Mouse (Mus musculus): Measurements from ENCODE around the gene Amtn. TPM values are rescaled to one million over a fixed set of nuclear protein-coding genes. Genes with fewer than 3 reads are reported as not detected.
"Not testable (repeated sequence)": the region's sequence is repeated elsewhere in the genome, so short reads cannot be mapped to it uniquely, and the experiment has no call there.

Amtn gene
- polyA plus RNA-seq (2015; fragmentation: Nextera tagmentation; extraction: Ambion mirVana) = not detected in 2 replicates

DNA sequence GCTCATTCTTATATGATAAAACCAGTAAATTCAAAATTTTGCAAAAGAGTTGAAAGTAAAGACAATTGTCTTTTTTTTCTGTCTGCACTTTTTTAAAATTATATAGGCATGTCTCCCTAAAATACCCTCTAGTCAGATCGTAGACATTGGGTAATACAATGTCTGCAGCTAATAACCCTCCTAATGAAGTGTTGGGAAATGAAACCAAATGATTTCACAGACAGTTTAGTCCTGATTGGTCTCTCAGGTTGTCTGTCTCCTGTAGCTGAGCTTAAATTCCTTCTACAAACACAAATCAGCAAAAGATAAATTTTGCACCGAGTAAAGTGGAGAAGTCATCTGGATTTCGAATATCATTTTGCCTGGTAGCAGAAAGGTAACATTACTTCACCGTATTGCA, at the start of gene Amtn:
Gene Amtn (plus strand): TSS at position 301 of the 400 bp plus-strand sequence.
- no peaks in the 10 kb centered on the region for H3K36me3 ChIP-seq (ENCODE audit: control insufficient read depth, insufficient read depth, low read length)
- H3K9ac ChIP-seq (ENCODE audit: low read depth, low read length) = no peak within 1 kb of the TSS
- ATAC-seq = no peak
- H3K9me3 ChIP-seq (replicated peaks; ENCODE audit: control insufficient read depth, low read length, poor library complexity, severe bottlenecking) = no peaks in the 10 kb centered on the region
- H3K4me2 ChIP-seq (ENCODE audit: low read length) = no peak within 1 kb of the TSS
- no peak within 1 kb of the TSS for H3K4me3 ChIP-seq (ENCODE audit: low read depth, low read length)
- H3K4me1 ChIP-seq (ENCODE audit: control insufficient read depth, insufficient read depth, low read length) = no peaks in the 10 kb centered on the region
- H3K27me3 ChIP-seq (ENCODE audit: control insufficient read depth, insufficient read depth, low read depth, low read length) = no peaks in the 10 kb centered on the region
- 90% methylated on average over 4 of the region's 4 CpGs for WGBS
- no peak within 1 kb of the TSS for H3K27ac ChIP-seq (ENCODE audit: low read length)

DNA sequence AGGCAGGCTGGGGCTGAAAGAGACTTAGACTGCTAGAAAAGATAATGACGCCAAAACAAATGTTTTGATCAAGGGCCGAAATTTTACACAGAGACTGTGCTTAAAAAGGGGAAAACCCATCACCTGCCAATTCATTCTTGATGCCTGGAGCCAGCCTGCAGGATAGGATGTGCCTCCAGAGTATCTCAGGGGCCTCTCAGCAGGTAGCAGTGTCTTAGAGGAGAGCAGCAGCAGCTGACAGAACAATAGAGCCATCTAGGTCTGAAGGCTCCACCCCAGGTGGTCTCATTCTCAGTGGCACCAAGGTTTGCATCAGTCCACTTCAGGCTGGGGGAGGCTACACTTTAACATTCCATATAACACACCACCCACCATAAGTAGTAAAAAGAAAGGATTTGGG, 27.4 kb upstream of the Amtn start:
- H3K9ac ChIP-seq (ENCODE audit: low read depth, low read length) = not testable (repeated sequence)

DNA sequence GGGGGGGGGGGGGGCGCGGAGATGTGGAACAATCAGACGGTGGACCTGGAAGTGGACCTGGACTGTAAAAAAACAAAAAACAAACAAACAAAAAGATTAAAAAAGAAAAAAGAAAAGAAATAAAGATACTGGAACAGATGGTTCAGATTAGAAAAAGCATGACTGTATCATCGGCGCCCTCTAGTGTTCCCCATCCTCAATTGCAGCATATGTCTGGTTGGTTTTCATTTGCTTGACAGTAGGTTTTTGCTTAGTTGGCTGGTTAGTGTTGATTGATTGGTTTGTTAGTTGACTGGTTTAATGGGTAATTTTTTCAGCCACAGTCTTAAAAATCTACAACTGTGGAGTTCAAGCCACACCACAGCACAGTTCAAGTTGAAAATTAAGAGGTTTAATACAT, 11.1 kb upstream of the Amtn start:
- 6% methylated on average over 5 of the region's 5 CpGs for WGBS
- H3K9me3 ChIP-seq (replicated peaks; ENCODE audit: control insufficient read depth, low read length, poor library complexity, severe bottlenecking) = no peaks in the 10 kb centered on the region
- no peak overlapping the region for H3K27ac ChIP-seq (ENCODE audit: low read length)
- no peak overlapping the region for H3K4me2 ChIP-seq (ENCODE audit: low read length)
- H3K27me3 ChIP-seq (ENCODE audit: control insufficient read depth, insufficient read depth, low read depth, low read length) = no peaks in the 10 kb centered on the region
- no peaks in the 10 kb centered on the region for H3K36me3 ChIP-seq (ENCODE audit: control insufficient read depth, insufficient read depth, low read length)
- H3K4me1 ChIP-seq (ENCODE audit: control insufficient read depth, insufficient read depth, low read length) = no peaks in the 10 kb centered on the region
- ATAC-seq = no peak
- no peak overlapping the region for H3K9ac ChIP-seq (ENCODE audit: low read depth, low read length)
- no peak overlapping the region for H3K4me3 ChIP-seq (ENCODE audit: low read depth, low read length)

More for the DNA sequence above, 27.4 kb upstream of the Amtn start:
- H3K4me3 ChIP-seq (ENCODE audit: low read depth, low read length); H3K4me1 ChIP-seq (ENCODE audit: control insufficient read depth, insufficient read depth, low read length); H3K27me3 ChIP-seq (ENCODE audit: control insufficient read depth, insufficient read depth, low read depth, low read length); H3K4me2 ChIP-seq (ENCODE audit: low read length); H3K9me3 ChIP-seq (replicated peaks; ENCODE audit: control insufficient read depth, low read length, poor library complexity, severe bottlenecking); H3K27ac ChIP-seq (ENCODE audit: low read length); H3K36me3 ChIP-seq (ENCODE audit: control insufficient read depth, insufficient read depth, low read length); ATAC-seq: not testable (repeated sequence)
- WGBS = 49% methylated on average over 2 of the region's 2 CpGs

DNA sequence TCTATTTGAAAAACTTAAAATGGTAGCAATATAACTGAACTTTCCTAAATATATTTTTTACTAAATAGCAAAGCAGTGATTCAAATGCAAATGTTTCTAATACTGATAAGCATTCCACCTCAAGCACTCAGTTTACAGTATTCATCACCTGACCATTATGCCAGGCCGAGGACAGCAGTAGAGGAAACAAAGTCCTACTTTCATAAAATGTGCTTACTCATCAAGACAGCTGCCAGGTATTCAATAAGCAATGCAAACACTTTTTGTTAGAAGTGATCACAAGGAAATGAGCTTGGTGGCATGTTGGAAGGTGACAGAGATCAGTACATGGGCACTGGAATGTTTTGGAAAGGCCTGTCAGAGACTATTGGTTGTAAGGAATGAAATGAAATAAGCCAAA, 9.0 kb upstream of the Amtn start:
- ATAC-seq = no peak
- Histone ChIP-seq H3K27ac (ENCODE audit: low read length) (no peak overlapping the region), H3K9me3 (replicated peaks; ENCODE audit: control insufficient read depth, low read length, poor library complexity, severe bottlenecking) (no peaks in the 10 kb centered on the region), H3K4me1 (ENCODE audit: control insufficient read depth, insufficient read depth, low read length) (no peaks in the 10 kb centered on the region), H3K27me3 (ENCODE audit: control insufficient read depth, insufficient read depth, low read depth, low read length) (no peaks in the 10 kb centered on the region), H3K9ac (ENCODE audit: low read depth, low read length) (no peak overlapping the region), H3K4me3 (ENCODE audit: low read depth, low read length) (no peak overlapping the region), H3K36me3 (ENCODE audit: control insufficient read depth, insufficient read depth, low read length) (no peaks in the 10 kb centered on the region), H3K4me2 (ENCODE audit: low read length) (no peak overlapping the region)
- 81% methylated on average over 1 of the region's 1 CpGs for WGBS

DNA sequence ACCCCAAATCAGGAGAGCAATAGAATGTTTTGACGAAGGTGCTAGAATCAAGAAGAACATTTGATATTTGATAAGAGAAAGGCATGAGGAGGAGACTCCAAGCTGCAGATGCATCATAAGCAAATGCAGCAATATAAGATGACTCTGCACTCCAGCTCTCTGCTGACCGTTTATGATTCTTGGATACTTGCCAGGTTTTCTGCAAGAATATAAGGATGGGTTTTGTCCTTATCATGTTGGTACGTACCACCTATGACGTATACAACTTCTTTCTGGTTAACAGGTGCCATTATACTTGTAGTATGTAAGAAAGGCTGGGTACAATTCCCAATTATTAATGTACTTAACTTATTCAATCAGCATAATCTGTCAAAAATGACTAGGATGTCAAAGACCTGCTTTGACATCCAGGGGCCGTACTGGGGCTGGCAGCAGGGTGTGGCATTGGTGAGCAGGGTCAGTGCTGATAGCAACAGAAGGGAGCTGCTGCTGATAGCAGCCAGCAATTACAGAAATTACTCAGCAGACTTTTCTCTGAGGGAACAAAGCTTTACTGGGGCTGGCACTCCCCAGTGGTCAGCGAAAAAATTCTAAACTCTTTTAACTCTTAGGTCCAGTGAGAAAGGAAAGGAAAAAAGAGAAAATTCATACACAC, 5.2 kb upstream of the Amtn start:
- H3K36me3 ChIP-seq (ENCODE audit: control insufficient read depth, insufficient read depth, low read length) = no peaks in the 10 kb centered on the region
- no peaks in the 10 kb centered on the region for H3K27me3 ChIP-seq (ENCODE audit: control insufficient read depth, insufficient read depth, low read depth, low read length)
- H3K9ac ChIP-seq (ENCODE audit: low read depth, low read length) = no peak overlapping the region
- 74% methylated on average over 6 of the region's 6 CpGs for WGBS
- H3K27ac ChIP-seq (ENCODE audit: low read length) = no peak overlapping the region
- H3K9me3 ChIP-seq (replicated peaks; ENCODE audit: control insufficient read depth, low read length, poor library complexity, severe bottlenecking) = no peaks in the 10 kb centered on the region
- no peaks in the 10 kb centered on the region for H3K4me1 ChIP-seq (ENCODE audit: control insufficient read depth, insufficient read depth, low read length)
- no peak overlapping the region for H3K4me2 ChIP-seq (ENCODE audit: low read length)
- ATAC-seq = no peak
- no peak overlapping the region for H3K4me3 ChIP-seq (ENCODE audit: low read depth, low read length)

DNA sequence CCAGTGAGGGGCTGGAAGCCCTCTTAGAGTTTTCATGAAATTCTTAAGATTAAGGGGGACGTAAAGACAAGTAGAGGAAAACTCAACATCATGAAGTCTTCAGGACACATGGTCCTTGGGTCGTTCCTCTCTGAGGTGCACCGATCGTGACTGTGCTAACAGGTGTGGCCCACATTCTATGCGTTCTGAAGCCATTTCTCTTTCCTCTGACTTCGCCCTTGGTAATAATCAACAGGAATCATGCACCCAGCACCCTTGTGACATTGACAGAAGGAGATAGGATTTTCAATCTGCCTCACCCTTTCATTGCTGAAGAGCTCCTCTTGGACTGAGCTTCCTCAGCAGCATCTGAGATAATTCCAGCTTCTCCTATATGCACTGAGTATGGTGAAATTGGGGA, 3.3 kb upstream of the Amtn start:
- no peaks in the 10 kb centered on the region for H3K36me3 ChIP-seq (ENCODE audit: control insufficient read depth, insufficient read depth, low read length)
- no peaks in the 10 kb centered on the region for H3K4me1 ChIP-seq (ENCODE audit: control insufficient read depth, insufficient read depth, low read length)
- H3K4me2 ChIP-seq (ENCODE audit: low read length) = no peak overlapping the region
- 84% methylated on average over 6 of the region's 6 CpGs for WGBS
- no peaks in the 10 kb centered on the region for H3K27me3 ChIP-seq (ENCODE audit: control insufficient read depth, insufficient read depth, low read depth, low read length)
- no peak overlapping the region for H3K9ac ChIP-seq (ENCODE audit: low read depth, low read length)
- ATAC-seq = no peak
- no peaks in the 10 kb centered on the region for H3K9me3 ChIP-seq (replicated peaks; ENCODE audit: control insufficient read depth, low read length, poor library complexity, severe bottlenecking)
- no peak overlapping the region for H3K27ac ChIP-seq (ENCODE audit: low read length)
- H3K4me3 ChIP-seq (ENCODE audit: low read depth, low read length) = no peak overlapping the region

DNA sequence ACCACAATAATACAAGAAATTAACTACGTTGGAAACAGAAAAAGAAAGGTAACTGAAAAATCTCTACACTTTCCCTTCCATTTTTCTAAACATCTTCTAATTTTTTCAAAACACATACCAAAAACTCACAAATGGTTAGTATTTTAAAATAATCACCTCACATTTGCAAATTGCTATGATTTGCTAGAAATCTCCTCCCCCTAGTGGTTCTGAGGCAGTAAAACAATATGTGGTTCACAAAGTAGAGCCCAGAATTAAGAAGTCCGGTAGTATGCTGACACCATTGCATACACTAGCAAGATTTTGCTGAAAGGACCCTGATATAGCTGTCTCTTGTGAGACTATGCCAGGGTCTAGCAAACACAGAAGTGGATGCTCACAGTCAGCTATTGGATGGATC, 16.1 kb downstream of the Amtn start:
- H3K9me3 ChIP-seq (replicated peaks; ENCODE audit: control insufficient read depth, low read length, poor library complexity, severe bottlenecking); ATAC-seq; H3K27me3 ChIP-seq (ENCODE audit: control insufficient read depth, insufficient read depth, low read depth, low read length); H3K4me3 ChIP-seq (ENCODE audit: low read depth, low read length); H3K4me2 ChIP-seq (ENCODE audit: low read length); H3K27ac ChIP-seq (ENCODE audit: low read length); H3K9ac ChIP-seq (ENCODE audit: low read depth, low read length); H3K36me3 ChIP-seq (ENCODE audit: control insufficient read depth, insufficient read depth, low read length); H3K4me1 ChIP-seq (ENCODE audit: control insufficient read depth, insufficient read depth, low read length): not testable (repeated sequence)
- 90% methylated on average over 2 of the region's 2 CpGs for WGBS

DNA sequence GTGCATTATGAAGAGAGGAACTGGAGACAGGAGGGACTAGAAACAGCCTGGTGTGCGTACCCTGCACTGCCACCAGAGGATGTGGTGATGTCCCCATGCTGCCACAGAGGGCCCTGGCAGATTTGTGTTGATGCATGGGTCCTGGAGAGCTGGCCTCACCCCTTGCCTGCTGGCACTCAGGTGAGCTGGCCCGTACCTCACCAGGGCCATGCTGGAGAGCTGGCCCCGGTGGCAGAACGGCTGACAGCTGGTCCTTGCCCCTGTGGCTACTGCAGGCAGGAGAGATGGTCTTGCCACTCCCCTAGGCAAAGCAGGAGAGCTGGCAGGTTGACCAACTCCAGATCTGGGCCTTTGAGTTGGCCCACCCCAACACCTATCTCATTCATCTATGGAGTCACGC, 22.7 kb downstream of the Amtn start:
- ATAC-seq = peak; percentile 28; the same call in 1 of the 2 replicates
- Histone ChIP-seq H3K4me3 (ENCODE audit: low read depth, low read length) (no peak overlapping the region), H3K27ac (ENCODE audit: low read length) (no peak overlapping the region), H3K9me3 (replicated peaks; ENCODE audit: control insufficient read depth, low read length, poor library complexity, severe bottlenecking) (no peaks in the 10 kb centered on the region), H3K4me1 (ENCODE audit: control insufficient read depth, insufficient read depth, low read length) (no peaks in the 10 kb centered on the region), H3K9ac (ENCODE audit: low read depth, low read length) (no peak overlapping the region), H3K4me2 (ENCODE audit: low read length) (no peak overlapping the region), H3K27me3 (ENCODE audit: control insufficient read depth, insufficient read depth, low read depth, low read length) (no peaks in the 10 kb centered on the region), H3K36me3 (ENCODE audit: control insufficient read depth, insufficient read depth, low read length) (no peaks in the 10 kb centered on the region)
- 82% methylated on average over 5 of the region's 5 CpGs for WGBS

DNA sequence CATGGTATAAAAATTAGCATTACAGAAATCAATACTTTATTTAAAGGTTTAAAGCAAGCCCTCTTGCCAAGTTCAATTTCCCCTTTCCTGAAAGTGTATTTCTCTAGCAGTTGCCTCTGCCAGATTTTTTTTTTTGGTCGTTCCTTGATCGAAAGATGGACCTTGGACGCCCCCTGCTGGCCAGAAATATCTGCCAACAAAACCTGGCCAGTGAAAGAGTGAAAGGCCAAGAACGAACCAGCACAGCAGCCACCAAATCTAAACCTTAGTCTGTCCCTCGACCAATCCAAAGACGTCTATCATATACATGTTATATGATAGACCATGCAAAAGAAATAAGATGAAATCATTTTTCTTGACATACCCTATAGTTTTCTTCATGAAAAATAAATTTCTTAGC, 23.9 kb downstream of the Amtn start:
- no peak overlapping the region for H3K4me3 ChIP-seq (ENCODE audit: low read depth, low read length)

More for the DNA sequence above, 23.9 kb downstream of the Amtn start:
- H3K9ac ChIP-seq (ENCODE audit: low read depth, low read length) = no peak overlapping the region
- no peaks in the 10 kb centered on the region for H3K4me1 ChIP-seq (ENCODE audit: control insufficient read depth, insufficient read depth, low read length)
- no peak overlapping the region for H3K27ac ChIP-seq (ENCODE audit: low read length)
- 9% methylated on average over 6 of the region's 6 CpGs for WGBS
- ATAC-seq = 0 out of 2 replicates have a peak, but pooled peaks have one; percentile 25
- no peak overlapping the region for H3K4me2 ChIP-seq (ENCODE audit: low read length)
- no peaks in the 10 kb centered on the region for H3K9me3 ChIP-seq (replicated peaks; ENCODE audit: control insufficient read depth, low read length, poor library complexity, severe bottlenecking)
- H3K27me3 ChIP-seq (ENCODE audit: control insufficient read depth, insufficient read depth, low read depth, low read length) = no peaks in the 10 kb centered on the region
- H3K36me3 ChIP-seq (ENCODE audit: control insufficient read depth, insufficient read depth, low read length) = no peaks in the 10 kb centered on the region
